In genomic region chr1:162039808-162040207, GRCm38 (mm10) we compare ENCODE assay signal across 9 mouse cellular contexts.
A peak's percentile ranks its signal among the peaks of the same experiment; 100 is the strongest.
DNase-seq lines count a peak whose midpoint lies in the region; ATAC-seq and TF ChIP-seq lines count a peak whose summit lies in the region.
"Had no signal": no experiment of that assay in that cellular context is flagged by ENCODE, and none has a peak within 500 bp of the region (broad histone marks: within the 10 kb centered on the region; RNA-seq: fewer than 3 reads in every experiment).

No protein-coding gene starts in this region.

- 61% methylated on average over 7 of the region's 7 CpGs for WGBS in forebrain, postnatal 0 days
- 72% methylated on average over 7 of the region's 7 CpGs for WGBS in forebrain, embryonic 14.5 days
- 44% methylated on average over 7 of the region's 7 CpGs for WGBS in heart, embryonic 12.5 days
- 68% methylated on average over 7 of the region's 7 CpGs for WGBS in limb, embryonic 10.5 days

- H3K9me3 ChIP-seq in forebrain, postnatal 0 days (ENCODE audit: low read length): no peaks in the 10 kb centered on the region
- no peaks in the 10 kb centered on the region for H3K9me3 ChIP-seq in forebrain, embryonic 14.5 days (replicated peaks; ENCODE audit: control insufficient read depth, low read length)
- no peaks in the 10 kb centered on the region for H3K9me3 ChIP-seq in heart, embryonic 12.5 days (replicated peaks)
- no peaks in the 10 kb centered on the region for H3K9me3 ChIP-seq in limb, embryonic 10.5 days (replicated peaks)
- H3K9me3 ChIP-seq: liver, embryonic 13.5 days had no signal

- no peaks in the 10 kb centered on the region; the same call in 1 of the 2 replicates for H3K4me1 ChIP-seq in forebrain, postnatal 0 days (ENCODE audit: insufficient read depth)
- H3K4me1 ChIP-seq in forebrain, embryonic 14.5 days (ENCODE audit: control insufficient read depth, insufficient read depth, low read length): no peaks in the 10 kb centered on the region; the same call in 1 of the 2 replicates
- H3K4me1 ChIP-seq in heart, embryonic 12.5 days (replicated peaks): peaks cover 46% of the 10 kb centered on the region
- peaks cover 83% of the 10 kb centered on the region for H3K4me1 ChIP-seq in limb, embryonic 10.5 days

- no peak for TF ChIP-seq CTCF in forebrain, postnatal 0 days (IDR thresholded peaks at IDR 0.05; ENCODE audit: low read depth)

- no peaks in the 10 kb centered on the region for H3K36me3 ChIP-seq in forebrain, postnatal 0 days (ENCODE audit: insufficient read depth)
- H3K36me3 ChIP-seq in forebrain, embryonic 14.5 days (ENCODE audit: control insufficient read depth, insufficient read depth, low read length): no peaks in the 10 kb centered on the region
- H3K36me3 ChIP-seq in heart, embryonic 12.5 days: no peaks in the 10 kb centered on the region
- H3K36me3 ChIP-seq in limb, embryonic 10.5 days: no peaks in the 10 kb centered on the region
- H3K36me3 ChIP-seq: liver, embryonic 13.5 days had no signal

- no peak overlapping the region for H3K27ac ChIP-seq in forebrain, postnatal 0 days (ENCODE audit: low read depth, low read length)
- H3K27ac ChIP-seq in forebrain, embryonic 14.5 days (ENCODE audit: low read depth, low read length): no peak overlapping the region
- H3K27ac ChIP-seq in heart, embryonic 12.5 days (ENCODE audit: poor library complexity, severe bottlenecking): peak overlapping the region; percentile 92
- H3K27ac ChIP-seq in limb, embryonic 10.5 days: peak overlapping the region; percentile 91

- H3K4me3 ChIP-seq in forebrain, postnatal 0 days (ENCODE audit: low read depth, low read length): no peak overlapping the region
- no peak overlapping the region for H3K4me3 ChIP-seq in forebrain, embryonic 14.5 days (ENCODE audit: low read depth, low read length)
- H3K4me3 ChIP-seq in heart, embryonic 12.5 days: no peak overlapping the region
- no peak overlapping the region for H3K4me3 ChIP-seq in limb, embryonic 10.5 days
- H3K4me3 ChIP-seq: liver, embryonic 13.5 days had no signal

- no peak for DNase-seq in forebrain, postnatal 0 days
- DNase-seq in forebrain, embryonic 14.5 days (ENCODE audit: low spot score): no peak
- DNase-seq in NIH3T3 (ENCODE audit: low read depth): peak; percentile 90
- no peak for DNase-seq in limb, embryonic 10.5 days (ENCODE audit: low spot score)
- DNase-seq in frontal cortex, postnatal 25 days (ENCODE audit: low spot score in 2 of 2): no peak
- no peak for DNase-seq in urinary bladder, adult 2 months (ENCODE audit: low spot score)
- DNase-seq: liver, embryonic 13.5 days had no signal

- H3K4me2 ChIP-seq in forebrain, postnatal 0 days (ENCODE audit: low read depth): no peak overlapping the region
- H3K4me2 ChIP-seq in forebrain, embryonic 14.5 days (ENCODE audit: low read length): no peak overlapping the region
- no peak overlapping the region for H3K4me2 ChIP-seq in heart, embryonic 12.5 days
- H3K4me2 ChIP-seq: liver, embryonic 13.5 days had no signal

- H3K27me3 ChIP-seq in forebrain, postnatal 0 days (ENCODE audit: insufficient read depth, low read length): no peaks in the 10 kb centered on the region
- no peaks in the 10 kb centered on the region for H3K27me3 ChIP-seq in forebrain, embryonic 14.5 days (replicated peaks; ENCODE audit: control insufficient read depth, insufficient read depth, low read length)
- H3K27me3 ChIP-seq in heart, embryonic 12.5 days (replicated peaks): no peaks in the 10 kb centered on the region
- H3K27me3 ChIP-seq in limb, embryonic 10.5 days (ENCODE audit: low read depth, poor library complexity, severe bottlenecking): no peaks in the 10 kb centered on the region
- H3K27me3 ChIP-seq: liver, embryonic 13.5 days had no signal

- ATAC-seq in forebrain, postnatal 0 days: 0 out of 2 replicates have a peak, but pooled peaks have one; percentile 34
- no peak for ATAC-seq in forebrain, embryonic 14.5 days
- peak; percentile 24; the same call in 1 of the 2 replicates for ATAC-seq in heart, embryonic 12.5 days (ENCODE audit: insufficient number of reproducible peaks, low FRiP score)
- ATAC-seq in monocyte, adult 5-6 weeks (replicated peaks; ENCODE audit: insufficient number of reproducible peaks, low FRiP score, low TSS enrichment, poor library complexity, severe bottlenecking): no peak

- H3K9ac ChIP-seq in forebrain, postnatal 0 days: no peak overlapping the region
- H3K9ac ChIP-seq in forebrain, embryonic 14.5 days (ENCODE audit: low read length): no peak overlapping the region
- H3K9ac ChIP-seq in heart, embryonic 12.5 days: no peak overlapping the region
- H3K9ac ChIP-seq: liver, embryonic 13.5 days had no signal

Comparison
In these comparisons a context has a peak if more than half of its experiments do, and no peak if none do; other contexts are left out.
1. ATAC-seq: peak in forebrain, postnatal 0 days (single experiment) and heart, embryonic 12.5 days (single experiment); none in forebrain, embryonic 14.5 days (single experiment) and monocyte, adult 5-6 weeks (single experiment).
2. H3K27ac ChIP-seq: peak in heart, embryonic 12.5 days (single experiment) and limb, embryonic 10.5 days (single experiment); none in forebrain, postnatal 0 days (single experiment) and forebrain, embryonic 14.5 days (single experiment).